Mouse (Mus musculus): ENCODE results near the gene Nsl1. TPM values are rescaled to one million over a fixed set of nuclear protein-coding genes. Genes with fewer than 3 reads are reported as not detected.

The Nsl1 gene
- total RNA-seq, 4 experiments from 2014 or later = 0.29 to 1.5 (median 0.89) TPM

- DNase-seq (ENCODE audit: low spot score in 2 of 2) = no peak
Observed at GRCm38 (mm10) chr1:191135406-191135805, 72.6 kb downstream of the Nsl1 start.

Other genes starting within 250 kb of the Nsl1 start
- gene Rps6kc1, start 151.2 kb upstream of the Nsl1 start, total RNA-seq (2022) = 10 to 100 TPM; 80.8 to 91.0 (median 86.0) TPM
- gene Angel2, start 137.9 kb upstream of the Nsl1 start, total RNA-seq (2022) = 10 to 100 TPM; 49.4 to 61.7 (median 58.3) TPM
- gene Vash2, start 83.7 kb upstream of the Nsl1 start, total RNA-seq (2022) = 1 to 10 TPM; 1.2 to 2.7 (median 1.7) TPM
- 10 to 100 TPM; 16.8 to 20.0 (median 18.8) TPM for gene Flvcr1, start 36.9 kb upstream of the Nsl1 start, total RNA-seq (2022)
- not detected for gene Spata45, start 26.4 kb upstream of the Nsl1 start, total RNA-seq (2022)
- gene Tatdn3, start 80 bp upstream of the Nsl1 start, total RNA-seq (2022) = 10 to 100 TPM; 33.7 to 56.3 (median 49.8) TPM
- 1 to 10 TPM in 3 of 4 experiments, not detected in 1; 1.6 to 3.9 (median 3.7) TPM for gene Batf3, start 34.8 kb downstream of the Nsl1 start, total RNA-seq (2022)
- not detected for gene Fam71a, start 101.8 kb downstream of the Nsl1 start, total RNA-seq (2022)
- 1 to 10 TPM in 3 of 4 experiments, under 1 TPM in 1; 0.80 to 7.7 (median 3.5) TPM for gene Atf3, start 155.0 kb downstream of the Nsl1 start, total RNA-seq (2022)

Data from layer of hippocampus, adult 8-10 months (tissue).